Mouse (Mus musculus) forebrain, postnatal 0 days (tissue): ENCODE results near the gene Nudt3. TPM values are rescaled to one million over a fixed set of nuclear protein-coding genes. Genes with fewer than 3 reads are reported as not detected.

Source experiments
- ATAC-seq: fragments of 200-750 bp; cut with Nextera tagmentation; 2 replicates; pipeline ENCODE4 v1.8.0; 2017; ENCODE audit warnings: mild to moderate bottlenecking, moderate library complexity
- DNase-seq: peaks from one replicate; pipeline ENCODE4 v3.0.0-alpha.2; 2015
- H3K27ac ChIP-seq: fragments of 300-500 bp; sonication (generic); 2 replicates; pipeline ENCODE4 v1.5.1; 2014; ENCODE audit warnings: low read depth, mild to moderate bottlenecking, antibody characterized with exemption, low read length, moderate library complexity, mixed read lengths
- H3K27me3 ChIP-seq: fragments of 300-500 bp; sonication (generic); 2 replicates; pipeline ENCODE4 v1.6.1; 2014; ENCODE audit warnings: mild to moderate bottlenecking, low read length, mixed read lengths; ENCODE audit not compliant: insufficient read depth
- H3K36me3 ChIP-seq: fragments of 300-500 bp; sonication (generic); 2 replicates; pipeline ENCODE4 v1.6.1; 2014; ENCODE audit warnings: mild to moderate bottlenecking, moderate library complexity; ENCODE audit not compliant: insufficient read depth
- H3K4me1 ChIP-seq: fragments of 300-500 bp; sonication (generic); 2 replicates; pipeline ENCODE4 v1.6.1; 2014; ENCODE audit warnings: antibody characterized with exemption; ENCODE audit not compliant: insufficient read depth
- H3K4me2 ChIP-seq: fragments of 300-500 bp; sonication (generic); 2 replicates; pipeline ENCODE4 v1.6.1; 2014; ENCODE audit warnings: low read depth, mild to moderate bottlenecking, moderate library complexity
- H3K4me3 ChIP-seq: fragments of 300-500 bp; sonication (generic); 2 replicates; pipeline ENCODE4 v1.5.1; 2014; ENCODE audit warnings: low read depth, low read length, mixed read lengths
- H3K9ac ChIP-seq: fragments of 300-500 bp; sonication (generic); 2 replicates; pipeline ENCODE4 v1.6.1; 2014; ENCODE audit warnings: mild to moderate bottlenecking
- H3K9me3 ChIP-seq: fragments of 300-500 bp; sonication (generic); 2 replicates; pipeline ENCODE4 v1.6.1; 2016; ENCODE audit warnings: low read length
- CTCF ChIP-seq: sonication (generic); IDR thresholded peaks from 2 replicates; pipeline ENCODE4 v1.5.1; 2016; ENCODE audit warnings: antibody characterized with exemption, control low read depth, low read depth
- WGBS: fragments of 180-500 bp; shearing (Covaris S2); extraction: QIAGEN DNeasy Blood & Tissue Kit; methylation state at CpG from one replicate; pipeline ENCODE4 v1.1.7; 2014; 5-methylcytosine and 5-hydroxymethylcytosine counted together
- polyA plus RNA-seq: library from polyadenylated mRNA; unstranded; fragments of >200 nt; fragmentation: Nextera tagmentation; extraction: Ambion mirVana; gene quantifications from 2 replicates; pipeline ENCODE4 v1.2.1, GENCODE M21; 2015
- total RNA-seq: library from RNA; depleted of rRNA; stranded (reverse); fragments of >200 nt; gene quantifications from 2 replicates; pipeline ENCODE4 v1.2.3, GENCODE M21; 2014; rRNA removed

Gene Nudt3
- total and polyA plus RNA-seq, 2 experiments from 2014 or later = 249 to 329 TPM

DNA sequence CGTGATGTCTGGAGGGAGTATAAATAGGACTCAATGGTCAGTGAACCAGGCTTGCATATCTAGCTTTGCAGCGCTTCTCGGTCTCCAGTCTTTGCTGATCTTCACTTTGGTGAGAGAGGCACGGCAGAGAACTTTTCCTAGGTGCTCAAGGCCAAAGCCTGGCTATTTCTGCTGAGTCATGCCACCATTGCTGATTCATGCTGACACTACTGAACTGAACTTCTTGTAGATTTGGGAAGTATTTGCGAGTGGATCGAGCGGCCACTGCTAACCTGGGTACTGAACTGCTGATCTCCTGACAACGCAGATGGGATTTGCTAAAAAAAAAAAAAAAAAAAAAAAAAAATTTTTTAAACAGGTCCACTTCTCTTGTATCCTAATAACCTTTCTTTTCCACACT, 91.2 kb downstream of the Nudt3 start:
- H3K36me3 ChIP-seq = no peaks in the 10 kb centered on the region
- ATAC-seq = no peak
- no peaks in the 10 kb centered on the region for H3K9me3 ChIP-seq
- TF ChIP-seq CTCF = no peak
- no peaks in the 10 kb centered on the region for H3K27me3 ChIP-seq
- H3K4me2 ChIP-seq = no peak overlapping the region
- DNase-seq = no peak
- 90% methylated on average over 8 of the region's 8 CpGs for WGBS
- H3K4me1 ChIP-seq = no peaks in the 10 kb centered on the region
- H3K27ac ChIP-seq = no peak overlapping the region
- H3K4me3 ChIP-seq = no peak overlapping the region
- no peak overlapping the region for H3K9ac ChIP-seq

Other genes starting within 250 kb of the Nudt3 start
- gene Grm4, start 102.1 kb downstream of the Nudt3 start, total RNA-seq = 13.1 and 14.5 TPM in 2 replicates
- 3.2 and 5.5 TPM in 2 replicates for gene Grm4, start 102.1 kb downstream of the Nudt3 start, polyA plus RNA-seq
- 84.7 and 99.1 TPM in 2 replicates for gene Hmga1, start 67.0 kb downstream of the Nudt3 start, total RNA-seq
- gene Hmga1, start 67.0 kb downstream of the Nudt3 start, polyA plus RNA-seq = 122 and 123 TPM in 2 replicates
- 35.0 and 70.3 TPM in 2 replicates for gene AI413582, start 57.7 kb downstream of the Nudt3 start, total RNA-seq
- gene AI413582, start 57.7 kb downstream of the Nudt3 start, polyA plus RNA-seq = 85.2 and 92.8 TPM in 2 replicates
- gene RPS10-NUDT3, start 11.7 kb upstream of the Nudt3 start, total RNA-seq = not detected in 2 replicates
- not detected in 2 replicates for gene RPS10-NUDT3, start 11.7 kb upstream of the Nudt3 start, polyA plus RNA-seq
- gene Rps10, start 13.2 kb upstream of the Nudt3 start, total RNA-seq = 1,348 and 1,517 TPM in 2 replicates
- 502 and 620 TPM in 2 replicates for gene Rps10, start 13.2 kb upstream of the Nudt3 start, polyA plus RNA-seq
- 29.3 and 38.7 TPM in 2 replicates for gene Pacsin1, start 32.0 kb upstream of the Nudt3 start, total RNA-seq
- gene Pacsin1, start 32.0 kb upstream of the Nudt3 start, polyA plus RNA-seq = 42.5 and 62.5 TPM in 2 replicates
- 2.3 and 3.5 TPM in 2 replicates for gene Spdef, start 105.5 kb upstream of the Nudt3 start, total RNA-seq
- 1.5 and 2.3 TPM in 2 replicates for gene Spdef, start 105.5 kb upstream of the Nudt3 start, polyA plus RNA-seq
- 63.6 and 70.5 TPM in 2 replicates for gene D17Wsu92e, start 197.2 kb upstream of the Nudt3 start, total RNA-seq
- gene D17Wsu92e, start 197.2 kb upstream of the Nudt3 start, polyA plus RNA-seq = 8.6 and 9.4 TPM in 2 replicates
- gene Snrpc, start 214.7 kb upstream of the Nudt3 start, total RNA-seq = 137 and 204 TPM in 2 replicates
- 259 and 297 TPM in 2 replicates for gene Snrpc, start 214.7 kb upstream of the Nudt3 start, polyA plus RNA-seq
- gene Uhrf1bp1, start 232.9 kb upstream of the Nudt3 start, total RNA-seq = 9.8 and 13.6 TPM in 2 replicates
- 2.1 and 2.6 TPM in 2 replicates for gene Uhrf1bp1, start 232.9 kb upstream of the Nudt3 start, polyA plus RNA-seq